Mouse (Mus musculus): ENCODE measurements at regions not wholly inside any gene's neighbourhood (a gene's known extent, or its start where the extent isn't known, plus 50 kb on each side); places are given as distances from the start of the nearest gene placed in this dataset.

- Histone ChIP-seq H3K27me3 (ENCODE audit: control insufficient read depth in 1 of 2, insufficient read depth in 2 of 2, low read length in 2 of 2) (no peaks in the 10 kb centered on the region), H3K9me3 (replicated peaks; ENCODE audit: insufficient read depth, low read length) (no peaks in the 10 kb centered on the region), H3K27ac (ENCODE audit: control insufficient read depth, low read depth, low read length) (no peak overlapping the region), H3K4me1 (ENCODE audit: control insufficient read depth in 1 of 2, insufficient read depth in 2 of 2, low read length in 2 of 2) (no peaks in the 10 kb centered on the region), H3K79me2 (ENCODE audit: control insufficient read depth, insufficient read depth, low read length, poor library complexity) (no peaks in the 10 kb centered on the region), H3K9ac (ENCODE audit: control insufficient read depth, low read depth, low read length, poor library complexity, severe bottlenecking) (no peak overlapping the region), H3K4me3 (ENCODE audit: control insufficient read depth in 1 of 2, insufficient read depth in 1 of 2, low read depth in 2 of 2, low read length in 2 of 2) (no peak overlapping the region), H3K36me3 (ENCODE audit: control insufficient read depth in 1 of 2, insufficient read depth in 2 of 2, low read length in 2 of 2) (no peaks in the 10 kb centered on the region)
- no peak for DNase-seq (ENCODE audit: low read depth, low spot score)
- TF ChIP-seq MXI1 (IDR thresholded peaks at IDR 0.05; ENCODE audit: low read depth, low read length) = no peak
- no peak for TF ChIP-seq MAX (IDR thresholded peaks at IDR 0.05; ENCODE audit: low read length)
- TF ChIP-seq HCFC1 (IDR thresholded peaks at IDR 0.05; ENCODE audit: low read depth, low read length) = no peak
- TF ChIP-seq UBTF (IDR thresholded peaks at IDR 0.05; ENCODE audit: borderline replicate concordance, insufficient read depth, low read depth, low read length) = no peak
- TF ChIP-seq USF2 (IDR thresholded peaks at IDR 0.05; ENCODE audit: borderline replicate concordance in 1 of 2, insufficient read depth in 1 of 2, low read depth in 1 of 2, low read length in 2 of 2) = no peak
- TF ChIP-seq BHLHE40 (IDR thresholded peaks at IDR 0.05; ENCODE audit: borderline replicate concordance, low read depth, low read length) = no peak
- TF ChIP-seq TCF12 (IDR thresholded peaks at IDR 0.05; ENCODE audit: low read depth, low read length) = no peak
- TF ChIP-seq MEF2A (IDR thresholded peaks at IDR 0.05; ENCODE audit: extremely low read depth, insufficient replicate concordance, low read depth, low read length, poor library complexity, severe bottlenecking) = no peak
- TF ChIP-seq POLR2AphosphoS2 (IDR thresholded peaks at IDR 0.05; ENCODE audit: low read length) = no peak
Measured at GRCm38 (mm10) chr1:23034271-23034670, 67.8 kb downstream of the 4933415F23Rik start.

DNA sequence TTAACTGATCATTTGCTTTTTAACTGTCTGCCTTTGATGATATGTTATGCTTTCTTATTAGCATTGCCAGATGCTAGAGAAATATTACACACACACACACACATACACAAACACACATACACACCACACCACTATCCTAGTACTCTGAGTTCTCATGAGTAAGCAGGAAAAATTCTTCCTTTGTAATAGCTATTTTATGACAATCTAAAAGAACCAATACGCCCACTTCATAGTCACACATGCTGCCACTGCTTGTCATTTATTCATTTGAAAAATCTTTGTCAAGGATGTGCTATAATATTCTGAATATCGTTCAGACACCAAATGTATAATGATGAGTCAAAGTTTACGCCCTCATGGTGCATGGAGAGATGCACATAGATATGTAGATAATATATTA is 78.5 kb downstream of the 4933415F23Rik start:
- Histone ChIP-seq H3K4me1 (ENCODE audit: control insufficient read depth in 1 of 2, insufficient read depth in 2 of 2, low read length in 2 of 2) (no peaks in the 10 kb centered on the region), H3K27me3 (ENCODE audit: control insufficient read depth in 1 of 2, insufficient read depth in 2 of 2, low read length in 2 of 2) (no peaks in the 10 kb centered on the region), H3K4me3 (ENCODE audit: control insufficient read depth in 1 of 2, insufficient read depth in 1 of 2, low read depth in 2 of 2, low read length in 2 of 2) (no peak overlapping the region), H3K79me2 (ENCODE audit: control insufficient read depth, insufficient read depth, low read length, poor library complexity) (no peaks in the 10 kb centered on the region), H3K9me3 (replicated peaks; ENCODE audit: insufficient read depth, low read length) (no peaks in the 10 kb centered on the region), H3K27ac (ENCODE audit: control insufficient read depth, low read depth, low read length) (no peak overlapping the region), H3K36me3 (ENCODE audit: control insufficient read depth in 1 of 2, insufficient read depth in 2 of 2, low read length in 2 of 2) (no peaks in the 10 kb centered on the region), H3K9ac (ENCODE audit: control insufficient read depth, low read depth, low read length, poor library complexity, severe bottlenecking) (no peak overlapping the region)
- no peak for DNase-seq (ENCODE audit: low read depth, low spot score)
- TF ChIP-seq GATA1 (IDR thresholded peaks at IDR 0.05; ENCODE audit: low read depth, low read length) = no peak

DNA sequence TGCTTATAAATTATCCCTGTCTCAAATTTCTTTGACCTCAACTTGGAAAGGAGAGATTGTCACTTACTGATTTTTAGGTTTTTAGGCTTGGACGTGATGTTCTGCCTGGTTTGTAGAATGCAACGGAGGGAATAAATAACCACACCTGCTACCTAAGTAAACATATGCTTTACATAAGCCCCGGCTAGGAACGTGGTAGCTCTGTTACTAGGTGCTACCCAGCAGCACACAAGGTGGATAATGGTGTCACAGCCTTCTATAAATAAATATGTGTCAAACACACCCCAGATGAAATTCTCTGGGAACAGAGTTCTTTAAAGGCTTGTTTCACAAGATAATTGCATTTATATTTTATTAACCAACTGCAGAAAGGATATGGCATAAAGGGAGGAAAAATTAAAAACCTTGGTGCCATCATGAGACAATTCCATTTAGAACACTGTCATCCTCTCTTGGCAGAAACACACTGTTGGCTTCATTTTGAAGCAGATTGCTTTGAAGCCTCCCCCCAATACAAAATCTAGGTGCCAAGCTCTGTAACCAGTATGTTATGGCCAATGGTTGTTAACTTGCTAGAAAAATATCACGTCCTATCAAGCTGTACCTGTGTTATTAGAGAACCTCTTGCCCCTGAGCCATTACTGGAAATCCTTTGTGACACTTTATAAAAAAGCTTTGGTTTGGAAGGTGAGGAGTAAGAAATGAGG is 94.1 kb downstream of the 4933415F23Rik start:
- DNase-seq (ENCODE audit: low read depth, low spot score) = no peak
- TF ChIP-seq MYC (IDR thresholded peaks at IDR 0.05; ENCODE audit: low read depth, low read length) (no peak), NELFE (IDR thresholded peaks at IDR 0.05; ENCODE audit: low read depth, low read length) (no peak), NRF1 (IDR thresholded peaks at IDR 0.05; ENCODE audit: insufficient read depth, low read depth, low read length, poor library complexity, severe bottlenecking) (no peak), POLR2A (IDR thresholded peaks at IDR 0.05; ENCODE audit: control insufficient read depth in 1 of 2, insufficient read depth in 1 of 2, low read depth in 1 of 2, low read length in 2 of 2, poor library complexity in 1 of 2) (no peak), UBTF (IDR thresholded peaks at IDR 0.05; ENCODE audit: borderline replicate concordance, insufficient read depth, low read depth, low read length) (no peak), MXI1 (IDR thresholded peaks at IDR 0.05; ENCODE audit: low read depth, low read length) (no peak), ZKSCAN1 (IDR thresholded peaks at IDR 0.05; ENCODE audit: low read depth, low read length) (no peak), BHLHE40 (IDR thresholded peaks at IDR 0.05; ENCODE audit: borderline replicate concordance, low read depth, low read length) (no peak), CHD1 (IDR thresholded peaks at IDR 0.05; ENCODE audit: low read depth, low read length) (no peak), EP300 (IDR thresholded peaks at IDR 0.05; ENCODE audit: low read depth in 1 of 2, low read length in 2 of 2) (no peak)
- H3K4me1 ChIP-seq (ENCODE audit: control insufficient read depth in 1 of 2, insufficient read depth in 2 of 2, low read length in 2 of 2) = no peaks in the 10 kb centered on the region
- H3K9me3 ChIP-seq (replicated peaks; ENCODE audit: insufficient read depth, low read length) = no peaks in the 10 kb centered on the region
- H3K79me2 ChIP-seq (ENCODE audit: control insufficient read depth, insufficient read depth, low read length, poor library complexity) = no peaks in the 10 kb centered on the region
- no peak overlapping the region for H3K27ac ChIP-seq (ENCODE audit: control insufficient read depth, low read depth, low read length)
- no peak overlapping the region for H3K9ac ChIP-seq (ENCODE audit: control insufficient read depth, low read depth, low read length, poor library complexity, severe bottlenecking)
- no peaks in the 10 kb centered on the region for H3K36me3 ChIP-seq (ENCODE audit: control insufficient read depth in 1 of 2, insufficient read depth in 2 of 2, low read length in 2 of 2)
- H3K4me3 ChIP-seq (ENCODE audit: control insufficient read depth in 1 of 2, insufficient read depth in 1 of 2, low read depth in 2 of 2, low read length in 2 of 2) = no peak overlapping the region
- no peaks in the 10 kb centered on the region for H3K27me3 ChIP-seq (ENCODE audit: control insufficient read depth in 1 of 2, insufficient read depth in 2 of 2, low read length in 2 of 2)

Measured in MEL (cell line).